Mouse (Mus musculus) lung, postnatal 0 days (tissue): Measurements from ENCODE around the gene Ccr3.

Experiments used
- CTCF ChIP-seq: IDR thresholded peaks from 2 replicates; pipeline ENCODE4 v1.5.1; 2016; ENCODE audit warnings: antibody characterized with exemption, mild to moderate bottlenecking
- EP300 ChIP-seq: IDR thresholded peaks from 2 replicates; pipeline ENCODE4 v1.6.1; 2016; ENCODE audit warnings: antibody characterized with exemption, mild to moderate bottlenecking, control low read depth

GRCm38 (mm10) chr9:124059660-124060352, 38.0 kb downstream of the Ccr3 start:
- TF ChIP-seq CTCF (no peak), EP300 (no peak)
